Mouse (Mus musculus) forebrain, postnatal 0 days (tissue): ENCODE results near the gene Pfpl. TPM values are rescaled to one million over a fixed set of nuclear protein-coding genes. Genes with fewer than 3 reads are reported as not detected.

Experiments
- ATAC-seq: fragments of 200-750 bp; cut with Nextera tagmentation; 2 replicates; pipeline ENCODE4 v1.8.0; 2017; ENCODE audit warnings: mild to moderate bottlenecking, moderate library complexity
- DNase-seq: peaks from one replicate; pipeline ENCODE4 v3.0.0-alpha.2; 2015
- H3K27ac ChIP-seq: fragments of 300-500 bp; sonication (generic); 2 replicates; pipeline ENCODE4 v1.5.1; 2014; ENCODE audit warnings: low read depth, mild to moderate bottlenecking, antibody characterized with exemption, low read length, moderate library complexity, mixed read lengths
- H3K27me3 ChIP-seq: fragments of 300-500 bp; sonication (generic); 2 replicates; pipeline ENCODE4 v1.6.1; 2014; ENCODE audit warnings: mild to moderate bottlenecking, low read length, mixed read lengths; ENCODE audit not compliant: insufficient read depth
- H3K36me3 ChIP-seq: fragments of 300-500 bp; sonication (generic); 2 replicates; pipeline ENCODE4 v1.6.1; 2014; ENCODE audit warnings: mild to moderate bottlenecking, moderate library complexity; ENCODE audit not compliant: insufficient read depth
- H3K4me1 ChIP-seq: fragments of 300-500 bp; sonication (generic); 2 replicates; pipeline ENCODE4 v1.6.1; 2014; ENCODE audit warnings: antibody characterized with exemption; ENCODE audit not compliant: insufficient read depth
- H3K4me2 ChIP-seq: fragments of 300-500 bp; sonication (generic); 2 replicates; pipeline ENCODE4 v1.6.1; 2014; ENCODE audit warnings: low read depth, mild to moderate bottlenecking, moderate library complexity
- H3K4me3 ChIP-seq: fragments of 300-500 bp; sonication (generic); 2 replicates; pipeline ENCODE4 v1.5.1; 2014; ENCODE audit warnings: low read depth, low read length, mixed read lengths
- H3K9ac ChIP-seq: fragments of 300-500 bp; sonication (generic); 2 replicates; pipeline ENCODE4 v1.6.1; 2014; ENCODE audit warnings: mild to moderate bottlenecking
- H3K9me3 ChIP-seq: fragments of 300-500 bp; sonication (generic); 2 replicates; pipeline ENCODE4 v1.6.1; 2016; ENCODE audit warnings: low read length
- CTCF ChIP-seq: sonication (generic); IDR thresholded peaks from 2 replicates; pipeline ENCODE4 v1.5.1; 2016; ENCODE audit warnings: antibody characterized with exemption, control low read depth, low read depth
- WGBS: fragments of 180-500 bp; shearing (Covaris S2); extraction: QIAGEN DNeasy Blood & Tissue Kit; methylation state at CpG from one replicate; pipeline ENCODE4 v1.1.7; 2014; 5-methylcytosine and 5-hydroxymethylcytosine counted together
- polyA plus RNA-seq: library from polyadenylated mRNA; unstranded; fragments of >200 nt; fragmentation: Nextera tagmentation; extraction: Ambion mirVana; gene quantifications from 2 replicates; pipeline ENCODE4 v1.2.1, GENCODE M21; 2015
- total RNA-seq: library from RNA; depleted of rRNA; stranded (reverse); fragments of >200 nt; gene quantifications from 2 replicates; pipeline ENCODE4 v1.2.3, GENCODE M21; 2014; rRNA removed

Pfpl gene
- total RNA-seq: not detected in 2 replicates
- 0.04 TPM in 1 of 2 replicates, not detected in the other for polyA plus RNA-seq

GRCm38 (mm10) chr19:12427605-12428004 is at the start of gene Pfpl:
Gene Pfpl (plus strand): TSS chr19:12427905.
- Histone ChIP-seq H3K4me1 (no peaks in the 10 kb centered on the region), H3K36me3 (no peaks in the 10 kb centered on the region), H3K27ac (no peak within 1 kb of the TSS), H3K4me3 (no peak within 1 kb of the TSS), H3K9me3 (no peaks in the 10 kb centered on the region), H3K4me2 (no peak within 1 kb of the TSS), H3K27me3 (no peaks in the 10 kb centered on the region), H3K9ac (no peak within 1 kb of the TSS)
- no peak for TF ChIP-seq CTCF
- ATAC-seq (no peak), DNase-seq (no peak)
- WGBS: 95% methylated on average over 6 of the region's 6 CpGs

- no peak for TF ChIP-seq CTCF
- ATAC-seq (no peak), DNase-seq (no peak)
- Histone ChIP-seq H3K27me3 (no peaks in the 10 kb centered on the region), H3K9ac (no peak within 1 kb of the TSS), H3K36me3 (no peaks in the 10 kb centered on the region), H3K4me1 (no peaks in the 10 kb centered on the region), H3K4me3 (no peak within 1 kb of the TSS), H3K4me2 (no peak within 1 kb of the TSS), H3K9me3 (no peaks in the 10 kb centered on the region), H3K27ac (no peak within 1 kb of the TSS)
- WGBS: 80% methylated on average over 2 of the region's 2 CpGs
Observed at GRCm38 (mm10) chr19:12386979-12387378, 40.7 kb upstream of the Pfpl start, which contains the start of gene Olfr1440. Gene Olfr1440 (plus strand): TSS chr19:12387279.

- DNase-seq (no peak), ATAC-seq (no peak)
- H3K4me3 ChIP-seq: no peak overlapping the region
- H3K4me1 ChIP-seq: no peaks in the 10 kb centered on the region
- no peak overlapping the region for H3K4me2 ChIP-seq
- no peak for TF ChIP-seq CTCF
- H3K27ac ChIP-seq: no peak overlapping the region
- H3K9me3 ChIP-seq: no peaks in the 10 kb centered on the region
- no peak overlapping the region for H3K9ac ChIP-seq
- no peaks in the 10 kb centered on the region for H3K27me3 ChIP-seq
- H3K36me3 ChIP-seq: no peaks in the 10 kb centered on the region
Observed at GRCm38 (mm10) chr19:12413737-12414136, 14.0 kb upstream of the Pfpl start.

GRCm38 (mm10) chr19:12417361-12417760 is 10.3 kb upstream of the Pfpl start, which contains the start of gene Olfr1441:
Gene Olfr1441 (plus strand): TSS chr19:12417433.
- no peak within 1 kb of the TSS for H3K27ac ChIP-seq
- H3K36me3 ChIP-seq: no peaks in the 10 kb centered on the region
- ATAC-seq (no peak), DNase-seq (no peak)
- no peak within 1 kb of the TSS for H3K4me2 ChIP-seq
- H3K9ac ChIP-seq: no peak within 1 kb of the TSS
- no peak for TF ChIP-seq CTCF
- no peak within 1 kb of the TSS for H3K4me3 ChIP-seq
- H3K9me3 ChIP-seq: no peaks in the 10 kb centered on the region
- H3K27me3 ChIP-seq: no peaks in the 10 kb centered on the region
- H3K4me1 ChIP-seq: no peaks in the 10 kb centered on the region

- Histone ChIP-seq H3K27me3 (no peaks in the 10 kb centered on the region), H3K27ac (no peak overlapping the region), H3K9me3 (no peaks in the 10 kb centered on the region), H3K4me2 (no peak overlapping the region), H3K4me3 (no peak overlapping the region), H3K9ac (no peak overlapping the region), H3K4me1 (no peaks in the 10 kb centered on the region), H3K36me3 (no peaks in the 10 kb centered on the region)
- no peak for ATAC-seq
- 92% methylated on average over 3 of the region's 3 CpGs for WGBS
- DNase-seq: no peak
- no peak for TF ChIP-seq CTCF
Observed at GRCm38 (mm10) chr19:12418312-12418711, 9.4 kb upstream of the Pfpl start.

- no peak for TF ChIP-seq CTCF
- Histone ChIP-seq H3K9me3 (no peaks in the 10 kb centered on the region), H3K4me1 (no peaks in the 10 kb centered on the region), H3K4me2 (no peak overlapping the region), H3K36me3 (no peaks in the 10 kb centered on the region), H3K27me3 (no peaks in the 10 kb centered on the region), H3K4me3 (no peak overlapping the region), H3K9ac (no peak overlapping the region), H3K27ac (no peak overlapping the region)
- DNase-seq: no peak
- WGBS: 73% methylated on average over 6 of the region's 6 CpGs
- ATAC-seq: no peak
Observed at GRCm38 (mm10) chr19:12420555-12420954, 7.2 kb upstream of the Pfpl start.

- ATAC-seq: no peak
- H3K4me1 ChIP-seq: no peaks in the 10 kb centered on the region
- WGBS: 82% methylated on average over 1 of the region's 1 CpGs
Observed at GRCm38 (mm10) chr19:12421680-12422079, 6.0 kb upstream of the Pfpl start.

More at GRCm38 (mm10) chr19:12421680-12422079, 6.0 kb upstream of the Pfpl start:
- Histone ChIP-seq H3K4me3 (no peak overlapping the region), H3K27me3 (no peaks in the 10 kb centered on the region), H3K9me3 (no peaks in the 10 kb centered on the region), H3K36me3 (no peaks in the 10 kb centered on the region), H3K4me2 (no peak overlapping the region), H3K9ac (no peak overlapping the region), H3K27ac (no peak overlapping the region)
- no peak for DNase-seq
- TF ChIP-seq CTCF: no peak
